Mouse (Mus musculus) urinary bladder, postnatal 25 days (tissue): ENCODE results near the gene Adgrv1.
A peak's percentile ranks its signal among the peaks of the same experiment; 100 is the strongest.

ENCODE experiments used
- DNase-seq: peaks from one replicate; pipeline ENCODE4 v3.0.0; 2022; ENCODE audit warnings: low spot score

Adgrv1 gene

GRCm38 (mm10) chr13:81136652-81137422 is 496.1 kb downstream of the Adgrv1 start:
- no peak for DNase-seq

GRCm38 (mm10) chr13:81135953-81136352 is 497.0 kb downstream of the Adgrv1 start:
- DNase-seq = no peak

GRCm38 (mm10) chr13:81134412-81134811 is 498.5 kb downstream of the Adgrv1 start:
- no peak for DNase-seq

- DNase-seq = no peak
These were observed 499.6 kb downstream of the Adgrv1 start for GRCm38 (mm10) chr13:81133336-81133735.

GRCm38 (mm10) chr13:81132691-81133090 is 500.3 kb downstream of the Adgrv1 start:
- no peak for DNase-seq

GRCm38 (mm10) chr13:81131860-81132259 is 501.1 kb downstream of the Adgrv1 start:
- DNase-seq = no peak

GRCm38 (mm10) chr13:81130742-81131524 is 502.0 kb downstream of the Adgrv1 start:
- no peak for DNase-seq

- no peak for DNase-seq
These were observed 507.1 kb downstream of the Adgrv1 start for GRCm38 (mm10) chr13:81125846-81126245.

- DNase-seq = no peak
These were observed 510.7 kb downstream of the Adgrv1 start for GRCm38 (mm10) chr13:81122238-81122637.

- DNase-seq = no peak
These were observed 522.5 kb downstream of the Adgrv1 start for GRCm38 (mm10) chr13:81110479-81110878.

- no peak for DNase-seq
These were observed 523.3 kb downstream of the Adgrv1 start for GRCm38 (mm10) chr13:81109676-81110075.

GRCm38 (mm10) chr13:81108526-81109302 is 524.2 kb downstream of the Adgrv1 start:
- DNase-seq = no peak

GRCm38 (mm10) chr13:81107436-81107835 is 525.5 kb downstream of the Adgrv1 start:
- no peak for DNase-seq

GRCm38 (mm10) chr13:81103794-81104193 is 529.2 kb downstream of the Adgrv1 start:
- DNase-seq = peak; percentile 24

GRCm38 (mm10) chr13:81096424-81096823 is 536.5 kb downstream of the Adgrv1 start:
- no peak for DNase-seq

GRCm38 (mm10) chr13:81094513-81094912 is 538.4 kb downstream of the Adgrv1 start:
- no peak for DNase-seq

GRCm38 (mm10) chr13:81090051-81090836 is 542.7 kb downstream of the Adgrv1 start:
- no peak for DNase-seq

- no peak for DNase-seq
These were observed 545.8 kb downstream of the Adgrv1 start for GRCm38 (mm10) chr13:81086969-81087682.

GRCm38 (mm10) chr13:81072214-81072613 is 560.7 kb downstream of the Adgrv1 start:
- no peak for DNase-seq

GRCm38 (mm10) chr13:81051448-81051847 is 581.5 kb downstream of the Adgrv1 start:
- no peak for DNase-seq

GRCm38 (mm10) chr13:81050911-81051310 is 582.0 kb downstream of the Adgrv1 start:
- DNase-seq = no peak
